Mouse (Mus musculus): ENCODE measurements around the gene Lrrfip1.

DNA sequence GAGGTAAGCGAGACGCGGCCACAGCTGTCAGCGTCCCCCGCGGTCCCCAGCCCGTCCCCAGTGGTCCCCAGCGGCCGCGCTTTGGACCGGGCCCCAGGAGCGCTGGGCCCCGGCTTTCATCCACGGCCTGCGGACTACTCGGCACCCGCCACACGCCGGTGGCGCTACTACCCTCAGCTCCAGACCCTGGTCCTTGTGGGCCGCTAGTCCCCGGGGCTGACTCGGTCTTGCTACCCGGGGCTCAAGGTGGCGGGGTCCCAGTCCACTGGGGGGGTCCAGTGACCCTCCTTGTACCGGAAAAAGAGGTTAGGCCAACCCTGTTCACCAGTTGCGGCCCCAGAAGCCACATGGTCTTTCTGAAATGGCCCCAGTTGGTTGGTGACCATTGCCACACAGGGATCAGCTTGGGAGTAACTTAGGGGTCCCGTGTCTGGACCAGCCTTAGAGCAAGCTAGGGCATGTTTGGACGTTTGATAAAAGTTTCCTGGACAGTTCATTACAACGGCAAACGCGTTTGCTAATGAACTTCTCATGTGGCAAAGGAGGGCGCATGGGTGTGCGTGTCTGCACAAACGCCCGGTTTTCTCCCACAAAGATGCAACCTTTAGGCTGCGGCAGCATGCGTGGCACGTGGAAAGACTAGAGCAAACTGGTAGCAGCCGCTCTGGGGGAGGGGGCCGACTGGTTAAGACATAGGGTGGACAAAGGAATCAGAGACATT is 514 bp downstream of the Lrrfip1 start:
- TF ChIP-seq CTCF (IDR thresholded peaks at IDR 0.05; ENCODE audit: low read depth, low read length) (no peak), POLR2A (IDR thresholded peaks at IDR 0.05; ENCODE audit: insufficient read depth, low read length) (no peak), EP300 (IDR thresholded peaks at IDR 0.05; ENCODE audit: insufficient read depth, low read depth, low read length) (no peak)

Data from ES-Bruce4 (cell line).